Mouse (Mus musculus) G1E (cell line): ENCODE results near the gene Frat1. TPM values are rescaled to one million over a fixed set of nuclear protein-coding genes. Genes with fewer than 3 reads are reported as not detected.
"Not testable (repeated sequence)": the region's sequence is repeated elsewhere in the genome, so short reads cannot be mapped to it uniquely, and the experiment has no call there.

Experiments used
- ATAC-seq: 2 replicates; pipeline ENCODE4 v1.8.0; 2016; ENCODE audit warnings: mild to moderate bottlenecking; ENCODE audit not compliant: insufficient number of reproducible peaks, poor library complexity, low FRiP score, severe bottlenecking; ENCODE audit errors: extremely low read depth
- DNase-seq: peaks from one replicate; pipeline ENCODE4 v3.0.0; 2012; ENCODE audit warnings: low spot score
- H3K27me3 ChIP-seq: 2 replicates; pipeline ENCODE4 v1.6.1; 2012; ENCODE audit warnings: mild to moderate bottlenecking, low read length, inconsistent platforms; ENCODE audit not compliant: insufficient read depth
- H3K36me3 ChIP-seq: replicated peaks from 2 replicates; pipeline ENCODE3; 2012; ENCODE audit warnings: mild to moderate bottlenecking, inconsistent platforms
- H3K4me1 ChIP-seq: 2 replicates; pipeline ENCODE4 v1.6.1; 2012; ENCODE audit warnings: low read depth, low read length, inconsistent platforms, mixed read lengths; ENCODE audit not compliant: insufficient read depth
- H3K4me3 ChIP-seq: 2 replicates; pipeline ENCODE4 v1.5.1; 2012; ENCODE audit warnings: low read depth, mild to moderate bottlenecking, inconsistent platforms, low read length, moderate library complexity, mixed read lengths
- H3K9me3 ChIP-seq: replicated peaks from 2 replicates; pipeline ENCODE4 v1.6.1; 2012; ENCODE audit warnings: inconsistent platforms
- CTCF ChIP-seq: IDR thresholded peaks from 2 replicates; pipeline ENCODE4 v1.5.1; 2012; ENCODE audit warnings: low read depth, low read length, inconsistent platforms, mixed read lengths
- GATA1 ChIP-seq: IDR thresholded peaks from 2 replicates; pipeline ENCODE4 v1.6.1; 2012; ENCODE audit warnings: borderline replicate concordance, low read length, inconsistent platforms, mixed read lengths
- GATA2 ChIP-seq: IDR thresholded peaks from 2 replicates; pipeline ENCODE4 v1.6.1; 2012; ENCODE audit warnings: low read depth, low read length, inconsistent platforms, borderline replicate concordance
- POLR2AphosphoS5 ChIP-seq: IDR thresholded peaks from 2 replicates; pipeline ENCODE4 v1.6.1; 2012; ENCODE audit warnings: low read depth, low read length, inconsistent platforms; ENCODE audit not compliant: insufficient replicate concordance
- TAL1 ChIP-seq: conservative IDR thresholded peaks from 2 replicates; pipeline ENCODE4 v1.6.1; 2012; ENCODE audit warnings: low read depth, low read length, inconsistent platforms, mixed read lengths
- polyA plus RNA-seq: library from polyadenylated mRNA; stranded (reverse); fragments of >175 nt; gene quantifications from 2 replicates; pipeline ENCODE4 v1.2.3, GENCODE M21; 2012
- total RNA-seq, 2 experiments: library from RNA; stranded (forward) in 1 of 2; stranded (reverse) in 1 of 2; fragments of 200-1000 nt in 1 of 2; fragments of >200 nt in 1 of 2; fragmentation: Nextera tagmentation in 1 of 2; gene quantifications; 2 replicates each; pipeline ENCODE4 v1.2.3; 2014 to 2017

Gene Frat1
- total and polyA plus RNA-seq, 3 experiments: 11.4 to 41.1 (median 17.9) TPM

- Histone ChIP-seq H3K36me3 (peaks cover 33% of the 10 kb centered on the region), H3K27me3 (no peaks in the 10 kb centered on the region)
Observed at GRCm38 (mm10) chr19:41846366-41847090, 16.8 kb downstream of the Frat1 start.

GRCm38 (mm10) chr19:41847091-41847581 lies 17.4 kb downstream of the Frat1 start:
- H3K36me3 ChIP-seq: peaks cover 32% of the 10 kb centered on the region
- TF ChIP-seq CTCF (no peak), TAL1 (no peak), GATA2 (no peak), POLR2AphosphoS5 (no peak), GATA1 (no peak)
- H3K4me1 ChIP-seq: peaks cover 60% of the 10 kb centered on the region
- H3K27me3 ChIP-seq: no peaks in the 10 kb centered on the region
- peak overlapping the region; percentile 94 for H3K4me3 ChIP-seq
- H3K9me3 ChIP-seq: no peaks in the 10 kb centered on the region
- DNase-seq: no peak
- no peak for ATAC-seq

More at GRCm38 (mm10) chr19:41846366-41847090, 16.8 kb downstream of the Frat1 start:
- DNase-seq (no peak), ATAC-seq (no peak)
- Histone ChIP-seq H3K4me1 (peaks cover 58% of the 10 kb centered on the region), H3K4me3 (peak overlapping the region; percentile 94), H3K9me3 (no peaks in the 10 kb centered on the region)
- TF ChIP-seq TAL1: no peak
- TF ChIP-seq POLR2AphosphoS5: no peak; the same call in 1 of the 2 replicates
- TF ChIP-seq CTCF: no peak
- no peak for TF ChIP-seq GATA1

- not testable (repeated sequence) for ATAC-seq, DNase-seq, H3K9me3 ChIP-seq, H3K27me3 ChIP-seq
- Histone ChIP-seq H3K4me1 (peaks cover 59% of the 10 kb centered on the region), H3K36me3 (peaks cover 30% of the 10 kb centered on the region), H3K4me3 (peak overlapping the region; percentile 94)
Observed at GRCm38 (mm10) chr19:41847614-41847991, 17.8 kb downstream of the Frat1 start.

DNA sequence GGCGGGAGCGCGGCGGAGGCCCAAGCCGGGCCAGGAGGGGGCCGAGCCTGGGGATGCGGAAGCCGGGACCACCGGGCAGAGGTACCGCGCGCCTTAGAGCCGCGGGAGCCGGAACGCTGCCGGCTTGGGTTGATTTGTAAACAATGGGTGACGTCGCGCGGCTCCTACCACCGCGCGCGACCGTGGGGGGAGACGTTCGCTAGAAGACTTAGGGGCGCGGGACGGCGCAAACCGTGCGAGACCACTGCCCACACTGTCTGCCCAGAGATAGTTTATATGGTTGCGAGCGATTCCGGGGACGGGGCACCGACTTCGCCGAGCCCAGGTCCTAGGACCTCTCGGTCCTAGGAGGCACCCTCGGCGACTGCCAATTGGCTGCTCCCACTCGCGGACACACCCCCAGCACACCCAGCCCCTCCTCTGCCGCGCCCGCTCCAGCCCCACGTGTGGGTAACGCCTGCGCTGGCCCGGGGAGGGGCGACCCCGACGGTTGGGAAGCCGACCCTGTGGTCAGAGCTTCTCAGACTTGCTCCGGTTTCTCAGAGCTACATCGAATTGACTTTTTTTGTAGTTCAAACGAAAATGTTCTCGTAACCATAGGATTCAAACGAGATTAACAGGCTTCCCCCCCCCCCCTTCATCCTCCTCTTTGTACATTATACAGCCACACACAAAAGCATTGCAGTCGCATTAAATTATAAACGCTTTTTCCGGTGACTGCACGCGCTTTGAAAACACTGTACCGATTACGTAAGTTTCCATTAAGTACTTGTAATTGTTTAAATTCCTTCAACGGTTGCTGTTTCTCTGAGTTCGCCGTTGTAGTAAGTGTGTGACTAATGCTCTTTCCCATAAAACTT lies 18.5 kb downstream of the Frat1 start, which contains the start of gene Frat2:
Gene Frat2 (minus strand): TSS at position 141 of the 860 bp plus-strand sequence.
- TF ChIP-seq POLR2AphosphoS5 (no peak), GATA2 (no peak), GATA1 (no peak), CTCF (no peak), TAL1 (no peak)
- DNase-seq (peak; percentile 93), ATAC-seq (peak; percentile 87)
- H3K4me3 ChIP-seq: peak within 1 kb of the TSS; percentile 94
- H3K9me3 ChIP-seq: peaks cover 5% of the 10 kb centered on the region
- H3K27me3 ChIP-seq: no peaks in the 10 kb centered on the region
- peaks cover 28% of the 10 kb centered on the region for H3K36me3 ChIP-seq
- H3K4me1 ChIP-seq: peaks cover 56% of the 10 kb centered on the region

DNA sequence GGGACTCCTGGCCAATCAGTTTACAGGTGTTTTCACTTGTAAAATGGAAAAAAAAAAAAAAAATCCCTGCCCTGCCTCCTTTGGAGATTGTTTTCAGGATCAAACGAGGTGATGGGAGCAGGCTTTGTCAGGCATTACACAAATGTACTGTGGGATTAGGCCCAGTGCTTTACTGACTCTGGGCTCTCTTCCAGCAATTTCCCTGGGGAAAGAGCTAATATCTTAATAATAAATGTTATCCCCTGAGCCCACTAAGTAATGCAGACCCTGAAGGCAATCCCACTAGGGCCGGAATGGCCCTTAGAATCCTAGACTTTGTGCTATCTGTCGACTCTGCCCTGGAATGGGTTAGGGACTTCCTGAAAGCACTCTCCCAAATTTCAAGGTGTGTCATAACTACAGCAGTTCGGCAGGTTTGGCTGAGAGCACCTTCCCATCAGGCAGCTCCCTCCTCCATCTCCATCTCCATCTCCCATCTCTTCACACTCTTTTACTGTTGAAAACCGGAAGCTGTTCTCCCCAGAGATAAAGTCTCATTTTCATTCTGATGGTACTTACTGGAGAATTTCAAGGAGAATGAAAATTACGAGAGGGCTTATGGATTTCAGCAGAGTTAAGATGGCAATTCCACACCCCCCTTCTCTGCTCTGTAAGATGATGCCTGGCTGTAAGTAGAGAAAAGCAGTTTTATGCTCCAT lies 20.4 kb downstream of the Frat1 start:
- no peak for ATAC-seq
- peaks cover 5% of the 10 kb centered on the region for H3K9me3 ChIP-seq
- DNase-seq: no peak
- H3K27me3 ChIP-seq: no peaks in the 10 kb centered on the region
- H3K36me3 ChIP-seq: peaks cover 11% of the 10 kb centered on the region
- TF ChIP-seq CTCF: no peak
- TF ChIP-seq POLR2AphosphoS5: no peak
- TF ChIP-seq TAL1: no peak
- no peak for TF ChIP-seq GATA2
- TF ChIP-seq GATA1: no peak
- peaks cover 45% of the 10 kb centered on the region for H3K4me1 ChIP-seq
- no peak overlapping the region for H3K4me3 ChIP-seq
